Mouse (Mus musculus): ENCODE measurements around the gene Asb10.
"Not testable (repeated sequence)": the region's sequence is repeated elsewhere in the genome, so short reads cannot be mapped to it uniquely, and the experiment has no call there.

Asb10 gene

GRCm38 (mm10) chr5:24540387-24541143, at the start of gene Asb10:
Asb10 (minus strand) TSS chr5:24540978.
- DNase-seq (ENCODE audit: low spot score): no peak

GRCm38 (mm10) chr5:24589511-24590500, 49.0 kb upstream of the Asb10 start:
- DNase-seq (ENCODE audit: low spot score): no peak

- peak; percentile 56 for DNase-seq (ENCODE audit: low spot score)
Measured at GRCm38 (mm10) chr5:24587200-24587577, 46.4 kb upstream of the Asb10 start.

- DNase-seq (ENCODE audit: low spot score): peak; percentile 78
Measured at GRCm38 (mm10) chr5:24586547-24587199, 45.9 kb upstream of the Asb10 start, which contains the start of gene Chpf2. Chpf2 (plus strand) TSS chr5:24586741.

GRCm38 (mm10) chr5:24586106-24586505, 45.3 kb upstream of the Asb10 start:
- DNase-seq (ENCODE audit: low spot score): peak; percentile 32

- no peak for DNase-seq (ENCODE audit: low spot score)
Measured at GRCm38 (mm10) chr5:24578109-24578963, 37.6 kb upstream of the Asb10 start.

GRCm38 (mm10) chr5:24577183-24577929, 36.6 kb upstream of the Asb10 start, which contains the start of gene Abcf2:
Abcf2 (minus strand) TSS chr5:24577467.
- DNase-seq (ENCODE audit: low spot score): peak; percentile 100

- no peak for DNase-seq (ENCODE audit: low spot score)
Measured at GRCm38 (mm10) chr5:24576801-24577182, 36.0 kb upstream of the Asb10 start.

GRCm38 (mm10) chr5:24575948-24576347, 35.2 kb upstream of the Asb10 start:
- no peak for DNase-seq (ENCODE audit: low spot score)

GRCm38 (mm10) chr5:24556709-24557108, 15.9 kb upstream of the Asb10 start, which contains the start of gene 4931409K22Rik:
4931409K22Rik (minus strand) TSS chr5:24556809.
- DNase-seq (ENCODE audit: low spot score): no peak

GRCm38 (mm10) chr5:24555335-24555734, 14.6 kb upstream of the Asb10 start:
- DNase-seq (ENCODE audit: low spot score): not testable (repeated sequence)

GRCm38 (mm10) chr5:24553621-24554244, 13.0 kb upstream of the Asb10 start:
- no peak for DNase-seq (ENCODE audit: low spot score)

- no peak for DNase-seq (ENCODE audit: low spot score)
Measured at GRCm38 (mm10) chr5:24551317-24551688, 10.5 kb upstream of the Asb10 start.

- DNase-seq (ENCODE audit: low spot score): no peak
Measured at GRCm38 (mm10) chr5:24550598-24551316, 10.0 kb upstream of the Asb10 start.

GRCm38 (mm10) chr5:24542643-24543042, 1.9 kb upstream of the Asb10 start:
- peak; percentile 15 for DNase-seq (ENCODE audit: low spot score)

- no peak for DNase-seq (ENCODE audit: low spot score)
Measured at GRCm38 (mm10) chr5:24541144-24541569, 379 bp upstream of the Asb10 start.

GRCm38 (mm10) chr5:24539571-24540296, 1.0 kb downstream of the Asb10 start:
- DNase-seq (ENCODE audit: low spot score): no peak

- DNase-seq (ENCODE audit: low spot score): no peak
Measured at GRCm38 (mm10) chr5:24537618-24538017, 3.2 kb downstream of the Asb10 start.

GRCm38 (mm10) chr5:24536511-24536910, 4.3 kb downstream of the Asb10 start:
- DNase-seq (ENCODE audit: low spot score): no peak

Data from c-Kit-positive CD71-positive TER-119-positive erythroid progenitor cells, embryonic 14.5 days (primary cell).